Mouse (Mus musculus): ENCODE results near the gene Cacnb3. TPM values are rescaled to one million over a fixed set of nuclear protein-coding genes. Genes with fewer than 3 reads are reported as not detected.

The Cacnb3 gene
- polyA plus RNA-seq, 1 experiment = 0.95 TPM

DNA sequence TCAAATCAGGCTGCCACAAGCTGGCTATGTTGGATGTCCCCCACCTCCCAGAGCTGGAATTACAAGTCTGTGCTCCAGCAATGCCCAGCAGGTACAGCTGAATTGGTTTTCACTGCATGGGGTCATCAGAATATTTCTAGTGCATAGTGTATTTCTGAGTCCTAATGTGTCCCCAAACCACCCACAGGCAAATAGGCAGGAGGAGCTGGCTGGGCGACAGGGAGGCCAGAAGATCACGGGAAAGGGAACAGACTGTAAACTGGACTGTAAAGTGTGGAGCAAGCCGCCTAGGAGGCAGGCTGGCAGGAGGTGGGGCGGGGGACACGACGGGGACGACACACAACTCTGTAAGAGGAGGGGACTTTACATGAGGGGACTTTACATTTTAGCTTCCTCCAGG is 8.4 kb upstream of the Cacnb3 start:
- H3K4me1 ChIP-seq (ENCODE audit: control insufficient read depth, insufficient read depth, insufficient read length, low read length) = no peaks in the 10 kb centered on the region
- no peak overlapping the region for H3K4me3 ChIP-seq (ENCODE audit: insufficient read depth, low read depth, low read length)
- H3K27ac ChIP-seq (replicated peaks; ENCODE audit: low read depth, low read length) = no peak overlapping the region

DNA sequence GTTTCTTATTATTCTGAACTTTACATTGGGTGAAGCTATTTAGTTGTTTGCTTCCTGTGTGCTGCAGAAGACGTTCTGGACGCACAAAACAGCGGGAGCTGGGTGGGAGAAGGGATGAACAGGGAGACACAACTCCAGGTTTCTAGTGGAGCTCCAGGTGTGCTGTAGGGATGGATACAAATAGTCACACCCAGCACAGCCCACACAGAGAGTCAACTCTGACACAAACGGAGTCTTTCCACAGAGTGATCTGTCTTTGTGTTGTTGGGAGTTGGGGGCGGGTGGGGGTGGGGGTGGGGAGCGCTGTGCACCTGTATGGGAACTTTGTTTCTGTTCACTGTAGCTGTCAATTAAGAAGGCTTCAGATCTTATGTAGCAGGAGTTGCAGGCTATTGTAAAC is 7.9 kb upstream of the Cacnb3 start:
- Histone ChIP-seq H3K4me3 (ENCODE audit: insufficient read depth, low read depth, low read length) (no peak overlapping the region), H3K4me1 (ENCODE audit: control insufficient read depth, insufficient read depth, insufficient read length, low read length) (no peaks in the 10 kb centered on the region), H3K27ac (replicated peaks; ENCODE audit: low read depth, low read length) (no peak overlapping the region)

DNA sequence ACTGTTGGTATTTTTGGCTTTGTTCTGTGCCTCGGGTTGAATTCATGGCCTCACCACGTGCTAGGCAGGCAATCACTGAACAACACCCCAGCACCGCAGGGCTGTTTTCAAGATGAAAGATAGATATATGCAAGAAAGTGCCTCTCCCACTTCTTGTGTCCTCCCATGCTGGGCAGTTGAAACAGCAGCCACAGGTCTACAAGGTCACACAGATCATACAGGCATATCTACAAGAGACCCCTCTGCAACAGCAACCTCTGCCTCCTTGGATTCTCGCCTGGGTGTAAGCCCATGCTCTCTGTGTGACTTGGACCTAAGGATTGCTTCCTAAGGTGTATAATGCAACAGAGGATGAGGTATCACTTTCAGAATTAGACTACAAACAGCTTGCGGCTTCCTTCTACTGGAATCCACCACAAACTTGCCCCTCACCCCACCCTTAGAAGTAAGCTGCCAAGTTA is 7.2 kb upstream of the Cacnb3 start:
- Histone ChIP-seq H3K27ac (replicated peaks; ENCODE audit: low read depth, low read length) (no peak overlapping the region), H3K4me1 (ENCODE audit: control insufficient read depth, insufficient read depth, insufficient read length, low read length) (no peaks in the 10 kb centered on the region), H3K4me3 (ENCODE audit: insufficient read depth, low read depth, low read length) (no peak overlapping the region)

DNA sequence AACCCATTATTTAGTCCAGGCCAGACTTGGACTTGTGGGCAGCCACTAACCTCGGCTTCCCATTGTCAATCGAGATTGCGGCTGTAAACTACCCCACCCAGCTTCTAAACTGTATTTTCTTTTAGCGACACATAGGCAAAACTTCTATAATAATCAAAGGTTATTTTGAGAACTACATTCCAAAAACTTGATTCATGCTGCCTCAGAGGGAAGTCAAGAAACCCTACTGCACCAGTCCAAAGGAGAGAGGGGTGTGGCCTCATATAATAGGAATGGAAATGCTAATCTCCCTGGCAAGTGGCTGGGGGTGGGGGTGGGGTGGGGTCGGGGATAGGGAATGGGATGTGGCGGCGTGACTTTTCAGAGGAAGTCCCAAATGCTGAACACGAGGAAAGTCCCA is 4.6 kb upstream of the Cacnb3 start:
- H3K4me1 ChIP-seq (ENCODE audit: control insufficient read depth, insufficient read depth, insufficient read length, low read length) = no peaks in the 10 kb centered on the region
- no peak overlapping the region for H3K4me3 ChIP-seq (ENCODE audit: insufficient read depth, low read depth, low read length)
- no peak overlapping the region for H3K27ac ChIP-seq (replicated peaks; ENCODE audit: low read depth, low read length)

DNA sequence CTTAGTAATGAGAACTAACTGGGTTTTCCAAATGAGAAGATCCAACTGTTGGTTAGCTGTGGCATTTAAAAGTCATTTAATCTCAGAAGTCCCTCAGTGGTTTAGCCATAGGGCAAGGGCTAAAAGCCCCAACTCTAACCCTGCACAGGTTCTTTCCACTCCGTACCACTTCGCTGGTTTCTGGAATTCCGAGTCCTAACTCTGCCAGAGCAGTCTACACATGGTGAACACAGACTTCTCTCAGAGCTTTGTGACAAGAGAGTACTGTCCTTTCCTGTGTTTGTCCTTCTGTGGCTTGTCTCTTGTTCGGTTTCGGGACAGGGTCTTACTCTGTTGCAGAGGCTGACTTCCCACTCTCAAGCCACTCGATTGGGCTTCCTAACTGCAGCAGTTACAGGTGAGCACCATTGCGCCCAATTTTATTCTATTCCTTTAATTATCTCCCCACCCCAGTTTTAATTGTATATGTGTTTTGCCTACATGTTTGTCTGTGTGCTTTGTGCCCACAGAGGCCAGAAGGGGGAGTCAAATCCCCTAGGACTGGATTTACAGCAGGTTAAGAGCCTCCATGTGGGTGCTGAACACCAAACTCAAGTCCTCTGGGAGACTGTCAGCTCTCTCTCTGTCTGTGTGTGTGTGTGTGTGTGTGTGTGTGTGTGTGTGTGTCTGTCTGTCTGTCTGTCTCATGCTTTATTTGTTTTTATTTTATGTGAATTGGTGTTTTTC is 4.0 kb upstream of the Cacnb3 start:
- H3K4me1 ChIP-seq (ENCODE audit: control insufficient read depth, insufficient read depth, insufficient read length, low read length) = no peaks in the 10 kb centered on the region
- H3K27ac ChIP-seq (replicated peaks; ENCODE audit: low read depth, low read length) = no peak overlapping the region
- no peak overlapping the region for H3K4me3 ChIP-seq (ENCODE audit: insufficient read depth, low read depth, low read length)

DNA sequence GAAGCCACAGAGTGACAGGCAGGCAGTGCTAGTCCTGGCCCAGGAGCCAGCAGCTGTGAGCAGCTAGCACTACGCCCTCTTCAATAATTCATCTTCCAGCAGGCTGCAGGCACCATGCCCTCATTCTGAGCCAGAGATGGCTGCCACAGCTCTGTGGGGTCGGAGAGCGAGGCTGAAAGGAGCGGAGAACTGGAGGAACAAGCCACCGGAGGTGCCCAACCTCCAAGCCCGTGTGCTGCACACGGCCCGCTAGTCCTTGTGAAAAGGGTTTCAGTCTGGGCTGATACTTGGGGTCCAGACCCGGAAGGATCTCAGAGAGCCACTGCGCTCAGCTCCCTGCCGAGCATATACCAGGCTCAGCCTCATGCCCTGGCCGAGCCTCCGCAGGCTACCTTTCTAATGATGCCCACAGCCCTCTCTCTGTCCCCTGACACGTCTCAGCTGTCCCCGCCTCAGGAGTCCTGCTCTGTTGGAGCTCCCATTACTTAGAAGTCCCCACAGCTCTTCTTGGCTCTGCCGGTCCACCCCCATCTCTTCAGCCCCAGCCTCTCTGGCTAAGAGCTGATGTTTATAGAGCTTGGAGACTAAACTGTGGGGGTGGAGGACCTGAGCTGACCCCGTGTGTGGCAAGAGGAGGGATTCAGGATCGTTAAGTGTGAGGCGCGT is 1.9 kb upstream of the Cacnb3 start:
- Histone ChIP-seq H3K4me3 (ENCODE audit: insufficient read depth, low read depth, low read length) (no peak overlapping the region), H3K4me1 (ENCODE audit: control insufficient read depth, insufficient read depth, insufficient read length, low read length) (no peaks in the 10 kb centered on the region), H3K27ac (replicated peaks; ENCODE audit: low read depth, low read length) (no peak overlapping the region)

DNA sequence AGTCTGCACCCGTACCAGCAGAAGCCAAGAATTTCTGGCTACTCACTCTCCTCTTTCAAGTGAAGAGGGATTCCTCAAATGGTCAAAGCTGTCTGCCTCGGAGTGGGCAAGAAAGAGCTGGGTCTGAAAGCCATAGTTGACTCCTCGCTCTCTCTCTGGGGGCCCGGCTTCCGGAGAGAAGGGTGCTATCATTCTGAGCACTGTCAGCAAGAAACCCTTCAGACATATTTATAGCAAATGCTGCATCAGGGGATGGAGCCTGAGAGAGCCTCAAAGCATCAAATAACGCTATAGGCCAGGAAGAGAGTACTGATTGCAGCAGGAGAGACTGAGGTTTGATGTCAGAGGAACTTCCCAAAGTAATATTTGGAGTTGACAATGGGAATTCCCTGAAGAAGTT is 1.2 kb upstream of the Cacnb3 start:
- Histone ChIP-seq H3K4me1 (ENCODE audit: control insufficient read depth, insufficient read depth, insufficient read length, low read length) (no peaks in the 10 kb centered on the region), H3K27ac (replicated peaks; ENCODE audit: low read depth, low read length) (no peak overlapping the region), H3K4me3 (ENCODE audit: insufficient read depth, low read depth, low read length) (no peak overlapping the region)

DNA sequence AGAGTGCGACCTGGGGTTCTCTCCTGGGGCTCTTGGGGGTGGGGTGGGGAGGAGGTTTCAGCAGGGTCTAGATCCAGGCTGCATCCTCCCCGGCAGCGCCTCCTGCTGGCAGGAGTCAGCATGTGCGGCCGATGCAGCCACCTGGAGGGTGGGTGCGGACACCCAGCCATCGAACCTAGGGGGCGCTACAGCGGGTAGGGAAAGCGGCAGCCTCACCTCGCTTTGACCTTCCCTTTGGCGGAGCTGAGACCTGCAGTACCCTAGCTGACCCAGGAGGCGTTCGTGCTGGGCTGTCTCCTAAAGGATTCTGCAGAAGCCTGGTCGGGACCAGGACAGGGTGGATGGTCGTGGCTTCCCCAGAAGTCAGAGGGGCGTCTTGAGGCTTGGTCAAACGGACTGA is 853 bp downstream of the Cacnb3 start:
- no peak overlapping the region for H3K27ac ChIP-seq (replicated peaks; ENCODE audit: low read depth, low read length)
- H3K4me3 ChIP-seq (ENCODE audit: insufficient read depth, low read depth, low read length) = no peak overlapping the region
- no peaks in the 10 kb centered on the region for H3K4me1 ChIP-seq (ENCODE audit: control insufficient read depth, insufficient read depth, insufficient read length, low read length)

DNA sequence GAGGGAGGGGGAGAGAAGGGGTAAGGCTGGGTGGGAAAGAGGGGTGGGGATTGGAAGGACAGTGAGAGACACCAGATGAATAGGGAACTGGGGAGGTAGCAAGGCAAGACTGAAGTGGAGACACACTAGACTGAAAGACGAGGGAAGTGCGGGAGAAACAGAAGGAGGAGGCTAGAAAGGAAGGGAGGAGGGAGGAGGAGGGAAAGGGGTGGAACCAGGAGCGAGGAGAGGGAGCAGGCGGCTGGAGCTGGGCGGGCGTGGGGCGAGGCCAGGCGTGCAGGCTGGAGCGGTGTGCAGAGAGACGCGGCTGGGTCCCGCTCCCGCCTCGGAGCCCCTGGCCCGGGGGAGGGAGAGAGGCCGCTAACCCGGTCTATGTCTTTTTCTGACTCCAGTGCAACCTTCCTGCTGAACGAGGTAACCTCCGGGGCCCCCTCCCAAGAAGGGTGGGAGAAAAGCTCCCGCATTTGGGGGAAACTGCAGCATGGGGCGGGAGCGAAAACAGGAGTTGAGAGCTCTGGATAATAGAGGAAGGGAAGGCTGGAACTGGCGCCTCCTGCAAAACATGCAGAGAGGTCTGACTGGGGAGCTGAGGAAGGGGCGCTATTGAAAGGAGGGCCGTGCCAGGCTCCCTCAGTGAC is 1.6 kb downstream of the Cacnb3 start:
- Histone ChIP-seq H3K27ac (replicated peaks; ENCODE audit: low read depth, low read length) (no peak overlapping the region), H3K4me1 (ENCODE audit: control insufficient read depth, insufficient read depth, insufficient read length, low read length) (no peaks in the 10 kb centered on the region), H3K4me3 (ENCODE audit: insufficient read depth, low read depth, low read length) (peak overlapping the region; percentile 31; the same call in 1 of the 2 replicates)

DNA sequence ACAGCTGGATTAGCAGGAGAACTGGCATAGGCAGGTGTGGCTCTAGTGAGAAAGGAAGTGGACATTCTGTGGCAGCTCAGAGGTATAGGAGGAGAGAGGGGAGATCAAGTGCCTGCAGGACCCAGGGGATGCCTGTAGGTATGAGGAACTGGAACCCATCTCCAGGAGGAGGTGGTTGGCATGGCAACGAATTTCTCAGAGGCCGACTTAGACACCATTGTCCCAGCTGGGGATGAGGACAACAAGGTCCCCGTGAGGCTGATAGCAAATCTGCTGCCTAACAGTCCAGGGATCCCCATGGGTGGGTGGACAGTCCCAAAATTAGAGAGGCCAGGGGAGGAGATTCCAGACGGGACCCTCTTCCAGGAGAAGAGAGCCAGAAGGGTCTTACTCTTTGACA is 2.3 kb downstream of the Cacnb3 start:
- H3K4me3 ChIP-seq (ENCODE audit: insufficient read depth, low read depth, low read length) = peak overlapping the region; percentile 31; the same call in 1 of the 2 replicates

DNA sequence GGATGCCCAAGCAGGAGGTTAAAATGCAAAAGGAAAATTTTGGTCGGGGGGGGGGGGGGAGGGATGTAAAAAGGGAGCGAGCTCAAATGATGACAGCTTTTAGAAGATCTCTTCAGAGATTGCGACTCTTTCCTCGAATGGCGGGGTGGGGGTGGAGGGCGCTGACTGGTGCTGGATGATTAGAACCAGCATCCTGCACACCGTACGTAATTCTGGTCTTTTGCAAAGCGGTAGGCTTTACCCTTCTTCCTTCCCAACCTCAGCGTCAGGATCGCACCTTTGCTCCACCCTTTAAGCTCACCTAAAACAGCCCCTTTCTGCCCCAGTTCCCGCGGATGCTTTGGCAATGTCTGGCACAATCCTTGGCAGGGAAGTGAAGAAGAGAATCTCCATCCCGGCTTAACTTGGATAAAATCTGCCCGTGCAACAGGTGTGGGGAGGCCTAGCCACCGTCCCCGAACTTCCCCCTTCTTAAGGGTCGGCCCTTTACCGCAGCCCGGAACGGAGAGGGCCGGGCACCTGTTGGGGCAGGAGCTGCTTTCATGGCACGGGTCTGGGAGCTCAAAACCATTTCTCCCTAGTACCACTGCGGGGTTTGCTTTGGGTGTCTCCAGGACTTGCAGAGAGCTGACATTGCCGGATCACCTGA is 3.3 kb downstream of the Cacnb3 start:
- Histone ChIP-seq H3K4me3 (ENCODE audit: insufficient read depth, low read depth, low read length) (peak overlapping the region; percentile 49), H3K4me1 (ENCODE audit: control insufficient read depth, insufficient read depth, insufficient read length, low read length) (no peaks in the 10 kb centered on the region), H3K27ac (replicated peaks; ENCODE audit: low read depth, low read length) (no peak overlapping the region)

More for the DNA sequence above, 2.3 kb downstream of the Cacnb3 start:
- Histone ChIP-seq H3K4me1 (ENCODE audit: control insufficient read depth, insufficient read depth, insufficient read length, low read length) (no peaks in the 10 kb centered on the region), H3K27ac (replicated peaks; ENCODE audit: low read depth, low read length) (no peak overlapping the region)

DNA sequence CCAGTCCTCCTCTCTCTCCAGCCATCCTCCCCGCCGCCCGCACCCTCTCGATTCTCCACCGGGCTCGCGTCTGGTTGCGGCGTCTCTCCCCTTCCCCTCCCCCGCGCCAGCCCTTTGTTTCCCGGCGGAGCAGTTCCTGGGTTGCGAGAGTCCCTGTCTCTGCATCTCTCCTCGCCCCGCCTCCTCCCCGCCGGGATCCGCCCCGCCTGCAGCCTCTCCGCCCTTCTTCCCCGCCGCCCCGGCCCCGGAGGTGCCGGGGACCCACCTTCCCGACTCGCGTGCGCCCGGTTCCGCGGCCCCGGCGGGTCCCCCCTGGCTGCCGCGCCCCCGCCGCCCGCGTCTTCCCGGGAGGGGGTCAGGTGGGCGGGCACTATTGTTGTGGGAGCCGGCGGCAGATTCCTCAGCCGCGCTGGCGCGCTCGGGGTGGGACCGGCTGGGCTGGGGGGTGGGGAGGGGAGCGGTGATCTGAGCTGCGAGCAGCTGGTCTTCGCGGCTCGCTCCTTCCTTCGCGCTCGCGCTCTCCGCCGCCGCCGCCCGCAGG is 4.0 kb downstream of the Cacnb3 start:
- Histone ChIP-seq H3K4me1 (ENCODE audit: control insufficient read depth, insufficient read depth, insufficient read length, low read length) (no peaks in the 10 kb centered on the region), H3K27ac (replicated peaks; ENCODE audit: low read depth, low read length) (no peak overlapping the region), H3K4me3 (ENCODE audit: insufficient read depth, low read depth, low read length) (peak overlapping the region; percentile 49)

DNA sequence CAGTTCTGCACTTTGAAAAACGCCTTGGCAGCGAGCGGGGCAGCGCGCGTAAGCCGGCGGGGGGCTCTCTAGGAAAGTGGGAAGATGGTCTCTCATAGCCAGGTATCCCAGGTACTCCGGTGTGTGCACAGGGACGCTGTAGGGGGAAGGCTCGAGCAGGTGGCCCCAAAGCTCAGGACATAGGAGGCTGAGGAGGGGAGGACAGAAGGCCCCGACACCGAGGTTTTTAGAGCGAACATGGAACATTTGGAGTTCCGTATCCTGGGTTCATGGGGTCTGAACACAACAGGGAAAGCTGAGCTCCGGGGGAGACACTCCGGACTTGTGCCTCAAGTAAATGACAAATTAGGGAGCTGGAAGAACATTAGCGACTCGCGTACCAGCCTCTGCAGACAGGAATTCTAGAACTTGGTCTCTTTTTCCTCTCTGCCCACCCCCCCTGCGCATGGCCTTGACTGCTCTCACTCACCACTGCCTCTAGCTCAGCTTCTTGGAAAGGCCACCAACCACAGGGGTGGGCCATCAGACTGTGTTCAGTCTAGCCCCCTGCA is 4.7 kb downstream of the Cacnb3 start:
- Histone ChIP-seq H3K27ac (replicated peaks; ENCODE audit: low read depth, low read length) (no peak overlapping the region), H3K4me1 (ENCODE audit: control insufficient read depth, insufficient read depth, insufficient read length, low read length) (no peaks in the 10 kb centered on the region), H3K4me3 (ENCODE audit: insufficient read depth, low read depth, low read length) (peak overlapping the region; percentile 35)

DNA sequence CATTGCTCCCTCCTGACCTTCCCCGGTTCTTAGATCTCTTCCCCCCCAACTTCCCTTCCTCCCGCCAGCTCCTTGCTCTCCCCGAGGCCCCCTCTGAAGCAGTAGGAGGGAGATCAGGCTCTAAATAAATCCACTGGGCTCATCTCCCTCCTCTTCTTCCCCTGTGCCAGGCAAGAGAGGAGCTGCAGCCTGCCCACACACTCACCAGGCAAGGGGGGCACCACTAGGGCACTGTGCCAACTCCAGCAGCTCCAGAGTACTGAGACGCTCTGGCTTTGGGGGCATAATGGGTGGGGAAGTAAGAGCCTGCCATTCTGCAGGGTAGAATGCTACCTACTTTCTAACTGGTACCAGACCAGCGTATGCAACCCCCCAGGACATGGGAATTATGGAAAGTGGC is 5.9 kb downstream of the Cacnb3 start:
- Histone ChIP-seq H3K4me1 (ENCODE audit: control insufficient read depth, insufficient read depth, insufficient read length, low read length) (no peaks in the 10 kb centered on the region), H3K4me3 (ENCODE audit: insufficient read depth, low read depth, low read length) (no peak overlapping the region), H3K27ac (replicated peaks; ENCODE audit: low read depth, low read length) (no peak overlapping the region)

DNA sequence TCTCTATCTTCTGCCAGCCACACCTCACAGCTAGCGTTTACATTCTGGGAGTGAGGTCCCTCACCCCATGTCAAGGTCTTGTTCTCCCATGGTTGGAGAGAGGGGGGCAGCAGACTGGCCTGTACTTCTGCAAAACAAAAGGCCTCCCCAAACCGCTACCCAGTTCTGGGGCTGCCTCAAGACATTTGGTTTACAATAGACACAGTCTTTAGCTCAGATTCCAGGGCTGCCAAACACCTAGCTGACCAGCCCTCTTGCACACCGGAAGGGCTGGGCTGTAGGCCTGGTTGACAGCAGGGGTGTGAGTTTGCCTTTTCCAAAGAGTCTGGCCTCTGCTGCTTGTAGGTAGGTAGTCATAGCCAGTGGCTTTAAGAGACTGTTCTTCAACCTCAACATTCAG is 6.5 kb downstream of the Cacnb3 start:
- Histone ChIP-seq H3K27ac (replicated peaks; ENCODE audit: low read depth, low read length) (no peak overlapping the region), H3K4me1 (ENCODE audit: control insufficient read depth, insufficient read depth, insufficient read length, low read length) (no peaks in the 10 kb centered on the region), H3K4me3 (ENCODE audit: insufficient read depth, low read depth, low read length) (no peak overlapping the region)
